Mouse (Mus musculus) heart, adult 2 months (tissue): Measurements from ENCODE around the gene Pds5a. TPM values are rescaled to one million over a fixed set of nuclear protein-coding genes. Genes with fewer than 3 reads are reported as not detected.
A peak's percentile ranks its signal among the peaks of the same experiment; 100 is the strongest.

ENCODE experiments used
- DNase-seq, 2 experiments: peaks; one replicate each; pipeline ENCODE4 v3.0.0; 2021
- H3K27ac ChIP-seq: fragments of 200-600 bp; 2 replicates; pipeline ENCODE4 v1.8.1; 2022
- H3K27me3 ChIP-seq: fragments of 200-500 bp; 2 replicates; pipeline ENCODE4 v1.6.1; 2012; ENCODE audit warnings: mild to moderate bottlenecking, low read length, inconsistent platforms, mixed read lengths; ENCODE audit not compliant: control insufficient read depth, insufficient read depth
- H3K36me3 ChIP-seq: fragments of 200-500 bp; 2 replicates; pipeline ENCODE4 v1.6.1; 2012; ENCODE audit warnings: low read length, inconsistent platforms; ENCODE audit not compliant: control insufficient read depth, insufficient read depth
- H3K4me1 ChIP-seq: fragments of 200-500 bp; 2 replicates; pipeline ENCODE4 v1.6.1; 2011; ENCODE audit warnings: low read length; ENCODE audit not compliant: control insufficient read depth, insufficient read depth
- H3K4me3 ChIP-seq: fragments of 200-600 bp; 2 replicates; pipeline ENCODE4 v1.8.1; 2022
- H3K79me2 ChIP-seq: fragments of 200-500 bp; replicated peaks from 2 replicates; pipeline ENCODE4 v1.6.1; 2012; ENCODE audit warnings: mild to moderate bottlenecking, inconsistent platforms, low read length, moderate library complexity, mixed read lengths; ENCODE audit not compliant: control insufficient read depth, insufficient read depth
- H3K9ac ChIP-seq: fragments of 200-500 bp; 2 replicates; pipeline ENCODE4 v1.6.1; 2012; ENCODE audit warnings: low read depth, mild to moderate bottlenecking, control low read depth, inconsistent platforms, low read length, mixed read lengths
- CTCF ChIP-seq: fragments of 200-600 bp; IDR thresholded peaks from 2 replicates; pipeline ENCODE4 v1.8.1; 2022; ENCODE audit warnings: antibody characterized with exemption, mild to moderate bottlenecking, moderate library complexity
- EP300 ChIP-seq: fragments of 200-500 bp; IDR thresholded peaks from 2 replicates; pipeline ENCODE4 v1.6.1; 2011; ENCODE audit warnings: low read depth, low read length, control low read depth; ENCODE audit not compliant: insufficient read depth
- POLR2A ChIP-seq: fragments of 200-500 bp; IDR thresholded peaks from 2 replicates; pipeline ENCODE4 v1.6.1; 2011; ENCODE audit warnings: mild to moderate bottlenecking, low read depth, low read length, control low read depth; ENCODE audit not compliant: insufficient read depth
- WGBS: fragments of 180-500 bp; shearing (Covaris S2); methylation state at CpG from one replicate; pipeline ENCODE4 v1.1.7; 2018; 5-methylcytosine and 5-hydroxymethylcytosine counted together
- intact Hi-C: fragments of 180-260 bp; cut with DNase I; formaldehyde crosslinking; loops from one replicate; pipeline ENCODE4 v1.15.1; 2025
- polyA plus RNA-seq: library from polyadenylated mRNA; depleted of rRNA; stranded (reverse); fragments of >200 nt; gene quantifications from 2 replicates; pipeline ENCODE4 v1.2.3, GENCODE M21; 2012
- total RNA-seq, 2 experiments: library from RNA; stranded (reverse); gene quantifications; 2 replicates each; pipeline ENCODE4 v1.2.3; 2021

Gene Pds5a
- total and polyA plus RNA-seq, 3 experiments = 14.8 to 65.4 (median 54.8) TPM

DNA sequence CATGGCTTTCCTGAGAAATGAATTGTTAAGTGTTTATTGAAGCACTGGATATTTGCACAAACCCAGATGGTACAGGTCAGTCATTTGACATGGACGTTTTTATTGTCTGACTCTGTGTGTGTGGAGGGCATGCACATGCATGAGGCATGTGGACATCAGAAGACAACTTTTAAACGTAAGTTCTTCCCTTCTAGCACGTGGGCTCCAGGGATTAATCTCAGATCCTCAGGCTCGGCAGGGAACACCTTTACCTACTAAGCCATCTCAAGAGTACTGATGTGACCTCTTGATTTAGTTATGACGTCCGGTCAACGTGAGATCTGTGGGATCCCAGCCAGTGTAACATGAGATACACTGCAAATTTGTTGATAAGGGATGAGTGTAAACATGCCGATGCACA lies 12.2 kb upstream of the Pds5a start:
- Histone ChIP-seq H3K4me3 (no peak overlapping the region), H3K79me2 (no peaks in the 10 kb centered on the region), H3K27me3 (no peaks in the 10 kb centered on the region), H3K36me3 (no peaks in the 10 kb centered on the region), H3K9ac (no peak overlapping the region), H3K27ac (no peak overlapping the region), H3K4me1 (no peaks in the 10 kb centered on the region)
- no peak for DNase-seq
- WGBS = 58% methylated on average over 8 of the region's 8 CpGs
- intact Hi-C loops = no loop called here
- TF ChIP-seq POLR2A = no peak
- TF ChIP-seq EP300 = no peak
- no peak for TF ChIP-seq CTCF

DNA sequence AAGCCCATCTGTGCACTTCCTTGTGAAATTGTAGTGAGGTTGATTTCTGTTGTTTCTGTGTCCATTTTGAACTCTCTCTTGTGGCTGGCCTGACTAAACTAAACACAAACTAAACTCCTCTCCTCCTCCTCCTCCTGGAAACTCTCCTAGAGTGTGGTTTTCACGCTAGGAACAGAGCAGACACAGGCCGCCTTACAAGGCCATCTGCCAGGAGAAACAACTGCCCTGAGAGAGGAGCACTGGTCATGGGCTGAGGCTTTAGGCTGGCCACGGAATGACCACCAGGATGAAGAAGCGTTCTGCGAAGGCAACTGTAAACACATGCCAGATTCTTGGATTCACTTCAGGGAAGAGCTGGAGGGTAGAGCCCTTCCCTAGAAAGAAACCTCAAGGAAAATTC lies 8.9 kb upstream of the Pds5a start:
- H3K4me3 ChIP-seq = no peak overlapping the region
- DNase-seq = no peak
- H3K27me3 ChIP-seq = no peaks in the 10 kb centered on the region
- no peak overlapping the region for H3K27ac ChIP-seq
- TF ChIP-seq CTCF (no peak), EP300 (no peak), POLR2A (no peak)
- WGBS = 62% methylated on average over 5 of the region's 5 CpGs
- no peaks in the 10 kb centered on the region for H3K4me1 ChIP-seq
- intact Hi-C loops = no loop called here
- H3K9ac ChIP-seq = no peak overlapping the region
- no peaks in the 10 kb centered on the region for H3K79me2 ChIP-seq
- no peaks in the 10 kb centered on the region for H3K36me3 ChIP-seq

DNA sequence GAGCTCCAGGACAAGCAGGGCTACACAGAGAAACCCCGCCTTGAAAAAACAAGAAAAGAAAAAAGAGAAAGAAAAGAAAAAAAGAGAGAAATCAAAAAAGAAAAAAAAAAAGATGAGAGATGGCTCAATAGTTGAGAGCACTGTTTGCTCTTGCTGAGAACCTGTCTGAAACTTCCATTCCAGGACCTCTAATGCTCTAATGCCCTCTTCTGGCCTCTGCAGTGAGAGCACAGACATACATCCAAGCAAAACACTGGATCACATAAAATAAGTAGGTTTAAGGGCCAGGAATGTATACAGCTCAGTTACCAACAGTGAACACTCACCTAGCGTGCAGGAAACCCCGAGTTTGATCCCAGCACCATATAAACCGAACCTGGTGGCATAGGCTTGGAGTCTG lies 8.1 kb upstream of the Pds5a start:
- H3K4me3 ChIP-seq = no peak overlapping the region
- H3K9ac ChIP-seq = no peak overlapping the region
- TF ChIP-seq POLR2A (no peak), EP300 (no peak), CTCF (0 out of 2 replicates have a peak, but pooled peaks have one; percentile 11)
- 88% methylated on average over 4 of the region's 4 CpGs for WGBS
- H3K27ac ChIP-seq = no peak overlapping the region
- no peaks in the 10 kb centered on the region for H3K4me1 ChIP-seq
- no peak for DNase-seq
- no peaks in the 10 kb centered on the region for H3K27me3 ChIP-seq
- no peaks in the 10 kb centered on the region for H3K79me2 ChIP-seq
- intact Hi-C loops = no loop called here
- H3K36me3 ChIP-seq = no peaks in the 10 kb centered on the region

DNA sequence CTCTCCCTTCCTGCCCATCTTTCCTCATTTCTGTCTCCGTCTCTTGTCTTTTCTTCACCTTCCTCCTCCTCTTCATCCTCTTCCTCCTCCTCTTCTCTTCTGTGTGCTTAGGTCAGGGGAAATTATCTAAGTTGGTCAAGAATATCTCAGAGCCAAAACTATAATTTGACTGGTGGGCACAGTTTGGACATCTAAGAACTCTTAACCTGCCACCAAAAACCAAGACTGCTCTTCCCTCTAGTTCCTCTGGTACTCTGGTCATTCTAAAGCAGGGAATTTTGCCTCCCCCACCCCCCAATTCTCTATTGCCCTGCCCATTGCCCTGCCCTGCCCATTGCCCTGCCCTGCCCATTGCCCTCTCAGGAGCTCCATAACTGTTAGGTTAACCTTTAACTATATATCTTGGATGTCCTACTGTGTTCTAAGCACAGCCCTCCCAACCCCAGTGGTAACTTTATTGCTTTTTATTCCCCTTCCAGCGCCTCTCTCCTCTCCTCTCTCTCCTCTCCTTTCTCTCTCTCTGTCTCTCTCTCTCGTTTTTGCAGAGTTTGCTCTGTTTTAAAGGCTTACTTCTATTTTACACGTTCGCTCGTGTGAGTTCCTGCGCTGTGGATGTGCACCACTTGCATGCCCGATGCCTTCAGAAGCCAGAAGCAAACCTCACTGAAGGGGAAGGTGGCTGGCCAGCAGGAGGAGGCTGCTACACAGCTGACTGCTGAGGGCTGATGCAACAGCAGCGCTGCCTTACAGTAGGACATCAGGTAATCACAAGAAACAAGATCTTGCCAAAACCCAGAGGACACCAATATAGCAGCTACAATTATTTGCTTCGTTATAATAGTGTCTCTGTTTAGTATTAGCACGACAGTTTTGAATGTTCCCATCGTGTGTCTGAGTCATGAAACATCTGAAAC lies 6.9 kb upstream of the Pds5a start:
- no peak overlapping the region for H3K9ac ChIP-seq
- H3K4me1 ChIP-seq = no peaks in the 10 kb centered on the region
- DNase-seq = no peak
- H3K79me2 ChIP-seq = no peaks in the 10 kb centered on the region
- H3K27me3 ChIP-seq = no peaks in the 10 kb centered on the region
- TF ChIP-seq POLR2A (no peak), EP300 (no peak), CTCF (no peak)
- H3K4me3 ChIP-seq = no peak overlapping the region
- WGBS = 75% methylated on average over 12 of the region's 12 CpGs
- no peaks in the 10 kb centered on the region for H3K36me3 ChIP-seq
- no peak overlapping the region for H3K27ac ChIP-seq
- intact Hi-C loops = no loop called here

DNA sequence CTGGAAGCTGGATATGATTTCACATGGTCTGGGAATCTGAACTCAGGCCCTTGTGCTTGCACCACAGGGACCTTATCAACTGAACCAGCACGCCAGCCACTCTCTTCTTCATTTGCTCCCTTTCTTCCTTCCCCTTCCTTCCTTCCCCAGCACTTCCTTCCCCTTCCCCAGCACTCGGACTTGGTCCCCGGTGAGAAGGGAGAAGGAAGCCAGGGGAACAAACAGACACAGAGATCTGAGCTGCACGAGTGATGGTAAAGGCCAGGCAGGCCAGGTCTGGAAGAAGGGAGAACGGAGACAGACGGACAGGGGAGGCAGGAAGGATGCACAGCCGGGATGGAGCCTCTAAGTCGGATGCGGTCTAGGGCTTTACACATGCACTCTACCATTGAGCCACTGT lies 5.2 kb upstream of the Pds5a start:
- no peak overlapping the region for H3K4me3 ChIP-seq
- no peak overlapping the region for H3K9ac ChIP-seq
- no peaks in the 10 kb centered on the region for H3K4me1 ChIP-seq
- no peak overlapping the region for H3K27ac ChIP-seq
- TF ChIP-seq POLR2A = no peak
- no peak for TF ChIP-seq CTCF
- TF ChIP-seq EP300 = no peak
- no peaks in the 10 kb centered on the region for H3K27me3 ChIP-seq
- H3K79me2 ChIP-seq = no peaks in the 10 kb centered on the region
- H3K36me3 ChIP-seq = no peaks in the 10 kb centered on the region
- WGBS = 45% methylated on average over 9 of the region's 9 CpGs
- no peak for DNase-seq
- intact Hi-C loops = no loop called here

DNA sequence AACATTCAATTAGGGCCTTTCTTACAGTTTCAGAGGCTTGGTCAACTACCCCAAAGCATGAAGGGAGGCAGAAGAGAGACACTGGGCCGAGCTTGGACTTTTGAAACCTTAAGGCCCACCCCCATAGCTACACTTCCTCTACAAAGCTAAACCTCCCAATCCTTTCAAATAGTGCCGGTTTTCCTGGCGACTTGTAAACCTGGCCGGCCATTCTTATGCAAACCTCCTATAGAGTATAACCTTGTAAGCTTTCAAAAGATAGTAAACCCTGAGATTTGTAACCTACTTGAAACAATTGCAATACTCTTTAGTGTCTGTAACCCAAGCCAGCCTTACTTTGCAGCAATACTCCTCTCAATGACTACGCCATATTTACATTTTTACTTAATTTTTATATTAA lies 2.0 kb upstream of the Pds5a start:
- TF ChIP-seq CTCF (no peak), POLR2A (no peak), EP300 (no peak)
- Histone ChIP-seq H3K27me3 (no peaks in the 10 kb centered on the region), H3K27ac (no peak overlapping the region), H3K4me1 (peaks cover 3% of the 10 kb centered on the region), H3K9ac (no peak overlapping the region), H3K4me3 (no peak overlapping the region), H3K79me2 (no peaks in the 10 kb centered on the region), H3K36me3 (peaks cover 10% of the 10 kb centered on the region)
- no peak for DNase-seq
- WGBS = 93% methylated on average over 5 of the region's 5 CpGs
- intact Hi-C loops = no loop called here
